Mouse (Mus musculus): ENCODE measurements around the gene Mettl7a3.

- no peak for TF ChIP-seq CTCF (IDR thresholded peaks at IDR 0.05 in 2 of 3, conservative IDR thresholded peaks at IDR 0.05 in 1 of 3; ENCODE audit: control insufficient read depth in 1 of 3, insufficient read depth in 1 of 3, low read depth in 2 of 3, low read length in 3 of 3, poor library complexity in 1 of 3, severe bottlenecking in 1 of 3)
- no peak for TF ChIP-seq MXI1 (IDR thresholded peaks at IDR 0.05; ENCODE audit: low read depth, low read length)
- TF ChIP-seq RCOR1 (IDR thresholded peaks at IDR 0.05; ENCODE audit: low read depth, low read length) = no peak
- TF ChIP-seq USF1 (IDR thresholded peaks at IDR 0.05; ENCODE audit: low read depth, low read length) = no peak
- no peak for TF ChIP-seq SMC3 (IDR thresholded peaks at IDR 0.05; ENCODE audit: low read depth, low read length)
- TF ChIP-seq POLR2A (IDR thresholded peaks at IDR 0.05; ENCODE audit: control insufficient read depth in 1 of 2, insufficient read depth in 1 of 2, low read depth in 1 of 2, low read length in 2 of 2, poor library complexity in 1 of 2) = no peak
- TF ChIP-seq TAL1 (IDR thresholded peaks at IDR 0.05; ENCODE audit: low read length) = no peak
- no peak for TF ChIP-seq GATA1 (IDR thresholded peaks at IDR 0.05; ENCODE audit: low read depth, low read length)
- no peak for TF ChIP-seq POLR2AphosphoS5 (IDR thresholded peaks at IDR 0.05; ENCODE audit: borderline replicate concordance, low read depth, low read length)
- no peak for TF ChIP-seq JUND (IDR thresholded peaks at IDR 0.05; ENCODE audit: low read depth, low read length)
- no peak for TF ChIP-seq ZNF384 (IDR thresholded peaks at IDR 0.05; ENCODE audit: low read depth, low read length)
- TF ChIP-seq TCF12 (IDR thresholded peaks at IDR 0.05; ENCODE audit: low read depth, low read length) = no peak
- TF ChIP-seq ELF1 (IDR thresholded peaks at IDR 0.05; ENCODE audit: low read depth, low read length) = no peak
- no peak for TF ChIP-seq EP300 (IDR thresholded peaks at IDR 0.05; ENCODE audit: low read depth in 1 of 2, low read length in 2 of 2)
Measured at GRCm38 (mm10) chr15:100312346-100312745, 22.4 kb upstream of the Mettl7a3 start.

Measured in MEL (cell line).